Mouse (Mus musculus): ENCODE measurements around the gene Opa3. TPM values are rescaled to one million over a fixed set of nuclear protein-coding genes. Genes with fewer than 3 reads are reported as not detected.

Opa3 gene
- polyA plus RNA-seq, 1 experiment from 2014 or later: 20.7 TPM

DNA sequence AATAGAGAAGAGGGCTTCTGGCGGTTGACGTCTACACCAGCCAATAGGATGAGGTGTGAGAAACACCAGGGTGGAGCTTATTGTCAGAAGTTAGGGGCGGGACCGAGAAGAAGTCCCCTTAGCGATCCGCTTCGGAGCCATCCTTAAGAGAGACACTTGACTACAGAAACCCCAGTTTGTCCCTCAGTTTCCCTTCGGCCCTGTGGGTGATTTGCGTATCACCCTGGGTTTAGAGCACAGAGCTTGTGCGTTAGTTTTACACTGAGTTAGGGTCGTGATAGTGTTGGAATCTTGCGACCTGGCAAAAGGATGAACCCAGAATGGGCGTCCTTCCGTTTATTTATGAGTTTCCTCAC lies 637 bp downstream of the Opa3 start:
- Histone ChIP-seq H3K27me3 (ENCODE audit: control insufficient read depth, insufficient read depth, low read length) (no peaks in the 10 kb centered on the region), H3K9me3 (ENCODE audit: control insufficient read depth, low read length) (no peaks in the 10 kb centered on the region), H3K36me3 (ENCODE audit: control insufficient read depth, insufficient read depth, low read length) (no peaks in the 10 kb centered on the region), H3K4me3 (ENCODE audit: low read depth, low read length) (peak overlapping the region; percentile 65), H3K27ac (replicated peaks) (peak overlapping the region; percentile 99), H3K4me2 (replicated peaks; ENCODE audit: low read depth) (peak overlapping the region; percentile 81), H3K4me1 (replicated peaks; ENCODE audit: control insufficient read depth, insufficient read depth) (peaks cover 6% of the 10 kb centered on the region), H3K9ac (ENCODE audit: low read length) (peak overlapping the region; percentile 68)
- no peak for TF ChIP-seq CTCF (IDR thresholded peaks at IDR 0.05; ENCODE audit: low read depth)
- no peak for TF ChIP-seq EP300 (optimal IDR thresholded peaks at IDR 0.05)
- WGBS: under 1% methylated on average over 14 of the region's 14 CpGs
- no peak for ATAC-seq (ENCODE audit: low FRiP score, low TSS enrichment)
- no peak for DNase-seq (ENCODE audit: low spot score)

DNA sequence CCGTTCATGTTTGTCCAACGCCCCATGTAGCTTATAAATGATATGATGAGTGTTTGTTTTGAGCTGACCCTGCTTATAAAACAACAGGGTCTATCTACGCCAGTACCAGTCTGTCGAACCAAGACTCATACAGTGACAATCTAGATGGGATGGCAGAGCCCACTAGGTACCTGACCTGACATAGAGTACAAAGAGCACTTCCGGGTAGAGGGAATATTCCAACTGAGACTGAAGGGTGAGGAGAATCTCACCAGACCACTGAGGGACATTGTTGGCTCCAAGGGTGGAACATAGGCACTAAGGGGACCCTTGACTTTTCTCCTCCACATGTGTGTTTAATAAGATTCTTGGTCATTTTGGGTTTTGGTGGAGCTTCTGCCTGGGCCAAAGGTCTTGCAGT lies 1.3 kb downstream of the Opa3 start:
- peak overlapping the region; percentile 99; the same call in 1 of the 2 replicates for H3K27ac ChIP-seq (replicated peaks)

GRCm38 (mm10) chr7:19230041-19230580 lies 2.0 kb downstream of the Opa3 start:
- WGBS: 75% methylated on average over 2 of the region's 2 CpGs
- H3K27ac ChIP-seq (replicated peaks): no peak overlapping the region

More for the DNA sequence above, 1.3 kb downstream of the Opa3 start:
- Histone ChIP-seq H3K4me3 (ENCODE audit: low read depth, low read length) (peak overlapping the region; percentile 65), H3K27me3 (ENCODE audit: control insufficient read depth, insufficient read depth, low read length) (no peaks in the 10 kb centered on the region), H3K36me3 (ENCODE audit: control insufficient read depth, insufficient read depth, low read length) (no peaks in the 10 kb centered on the region), H3K4me2 (replicated peaks; ENCODE audit: low read depth) (peak overlapping the region; percentile 81), H3K9ac (ENCODE audit: low read length) (peak overlapping the region; percentile 68), H3K9me3 (ENCODE audit: control insufficient read depth, low read length) (no peaks in the 10 kb centered on the region), H3K4me1 (replicated peaks; ENCODE audit: control insufficient read depth, insufficient read depth) (peaks cover 6% of the 10 kb centered on the region)
- WGBS: 29% methylated on average over 5 of the region's 5 CpGs
- DNase-seq (ENCODE audit: low spot score): no peak
- no peak for ATAC-seq (ENCODE audit: low FRiP score, low TSS enrichment)
- TF ChIP-seq EP300 (optimal IDR thresholded peaks at IDR 0.05): no peak
- no peak for TF ChIP-seq CTCF (IDR thresholded peaks at IDR 0.05; ENCODE audit: low read depth)

DNA sequence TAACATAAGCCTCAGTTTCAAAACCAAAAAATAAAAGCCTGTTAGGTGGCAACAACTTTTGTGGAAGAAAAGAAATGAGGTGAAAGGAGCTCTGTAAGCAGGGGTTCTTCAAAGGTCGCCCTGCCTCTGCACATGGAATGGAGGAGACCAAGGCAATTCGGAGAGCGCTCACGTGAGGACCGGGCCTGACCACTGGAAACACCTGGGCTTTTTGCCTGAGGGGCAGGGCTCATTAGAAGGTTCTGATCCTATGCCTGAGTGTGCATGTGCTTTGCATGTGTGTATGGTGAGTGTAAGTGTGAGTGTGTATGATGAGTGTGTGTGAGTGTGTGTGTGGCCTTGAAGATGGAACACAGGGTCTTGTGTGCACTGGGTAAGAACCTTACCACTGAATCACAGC lies 2.8 kb downstream of the Opa3 start:
- no peak for DNase-seq (ENCODE audit: low spot score)
- Histone ChIP-seq H3K36me3 (ENCODE audit: control insufficient read depth, insufficient read depth, low read length) (peaks cover 4% of the 10 kb centered on the region; the same call in 1 of the 2 replicates), H3K27me3 (ENCODE audit: control insufficient read depth, insufficient read depth, low read length) (no peaks in the 10 kb centered on the region), H3K4me2 (replicated peaks; ENCODE audit: low read depth) (no peak overlapping the region), H3K4me3 (ENCODE audit: low read depth, low read length) (no peak overlapping the region), H3K27ac (replicated peaks) (no peak overlapping the region), H3K9me3 (ENCODE audit: control insufficient read depth, low read length) (no peaks in the 10 kb centered on the region), H3K9ac (ENCODE audit: low read length) (no peak overlapping the region), H3K4me1 (replicated peaks; ENCODE audit: control insufficient read depth, insufficient read depth) (peaks cover 6% of the 10 kb centered on the region)
- TF ChIP-seq CTCF (IDR thresholded peaks at IDR 0.05; ENCODE audit: low read depth) (no peak), EP300 (optimal IDR thresholded peaks at IDR 0.05) (no peak)
- WGBS: 94% methylated on average over 5 of the region's 5 CpGs
- no peak for ATAC-seq (ENCODE audit: low FRiP score, low TSS enrichment)

More at GRCm38 (mm10) chr7:19230041-19230580, 2.0 kb downstream of the Opa3 start:
- Histone ChIP-seq H3K4me1 (replicated peaks; ENCODE audit: control insufficient read depth, insufficient read depth) (peaks cover 6% of the 10 kb centered on the region), H3K9me3 (ENCODE audit: control insufficient read depth, low read length) (no peaks in the 10 kb centered on the region), H3K36me3 (ENCODE audit: control insufficient read depth, insufficient read depth, low read length) (peaks cover under 1% of the 10 kb centered on the region; the same call in 1 of the 2 replicates), H3K4me3 (ENCODE audit: low read depth, low read length) (no peak overlapping the region), H3K9ac (ENCODE audit: low read length) (no peak overlapping the region), H3K27me3 (ENCODE audit: control insufficient read depth, insufficient read depth, low read length) (no peaks in the 10 kb centered on the region), H3K4me2 (replicated peaks; ENCODE audit: low read depth) (no peak overlapping the region; the same call in 1 of the 2 replicates)
- TF ChIP-seq CTCF (IDR thresholded peaks at IDR 0.05; ENCODE audit: low read depth): no peak
- no peak for TF ChIP-seq EP300 (optimal IDR thresholded peaks at IDR 0.05)
- DNase-seq (ENCODE audit: low spot score): no peak
- no peak for ATAC-seq (ENCODE audit: low FRiP score, low TSS enrichment)

- no peak overlapping the region for H3K4me2 ChIP-seq (replicated peaks; ENCODE audit: low read depth)
- H3K9ac ChIP-seq (ENCODE audit: low read length): no peak overlapping the region
- peaks cover 4% of the 10 kb centered on the region; the same call in 1 of the 2 replicates for H3K36me3 ChIP-seq (ENCODE audit: control insufficient read depth, insufficient read depth, low read length)
- H3K4me1 ChIP-seq (replicated peaks; ENCODE audit: control insufficient read depth, insufficient read depth): peaks cover 6% of the 10 kb centered on the region
- no peak for DNase-seq (ENCODE audit: low spot score)
- H3K9me3 ChIP-seq (ENCODE audit: control insufficient read depth, low read length): no peaks in the 10 kb centered on the region
- no peak overlapping the region for H3K27ac ChIP-seq (replicated peaks)
- ATAC-seq (ENCODE audit: low FRiP score, low TSS enrichment): no peak
- WGBS: 77% methylated on average over 3 of the region's 3 CpGs
- no peaks in the 10 kb centered on the region for H3K27me3 ChIP-seq (ENCODE audit: control insufficient read depth, insufficient read depth, low read length)
- TF ChIP-seq CTCF (IDR thresholded peaks at IDR 0.05; ENCODE audit: low read depth): no peak
- H3K4me3 ChIP-seq (ENCODE audit: low read depth, low read length): no peak overlapping the region
These were observed 3.7 kb downstream of the Opa3 start for GRCm38 (mm10) chr7:19231849-19232248.

DNA sequence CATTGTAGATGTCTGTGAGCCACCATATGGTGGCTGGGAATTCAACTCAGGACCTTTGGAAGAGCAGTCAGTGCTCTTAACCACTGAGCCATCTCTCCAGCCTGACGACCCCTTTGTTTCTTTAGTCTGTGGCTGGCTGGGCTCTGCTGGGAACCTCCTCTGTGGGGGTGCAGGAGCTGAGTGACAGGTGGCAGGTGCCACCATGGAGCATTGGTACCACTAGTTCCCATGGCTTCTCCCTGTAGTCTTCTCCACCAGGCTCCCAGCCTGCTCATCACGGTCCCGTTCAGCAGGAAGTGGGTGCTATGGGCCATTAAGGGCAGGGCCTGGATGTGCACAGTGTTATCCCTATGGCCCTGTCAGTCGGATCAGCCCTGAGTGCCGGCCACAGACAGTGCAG lies 6.5 kb downstream of the Opa3 start:
- TF ChIP-seq EP300 (optimal IDR thresholded peaks at IDR 0.05) (no peak), CTCF (IDR thresholded peaks at IDR 0.05; ENCODE audit: low read depth) (no peak)
- no peak overlapping the region for H3K4me3 ChIP-seq (ENCODE audit: low read depth, low read length)
- DNase-seq (ENCODE audit: low spot score) (no peak), ATAC-seq (ENCODE audit: low FRiP score, low TSS enrichment) (no peak)
- peaks cover 2% of the 10 kb centered on the region for H3K4me1 ChIP-seq (replicated peaks; ENCODE audit: control insufficient read depth, insufficient read depth)
- no peaks in the 10 kb centered on the region for H3K9me3 ChIP-seq (ENCODE audit: control insufficient read depth, low read length)
- H3K9ac ChIP-seq (ENCODE audit: low read length): no peak overlapping the region
- H3K27ac ChIP-seq (replicated peaks): no peak overlapping the region
- no peaks in the 10 kb centered on the region for H3K27me3 ChIP-seq (ENCODE audit: control insufficient read depth, insufficient read depth, low read length)
- WGBS: 79% methylated on average over 5 of the region's 5 CpGs
- H3K36me3 ChIP-seq (ENCODE audit: control insufficient read depth, insufficient read depth, low read length): peaks cover 4% of the 10 kb centered on the region; the same call in 1 of the 2 replicates
- no peak overlapping the region for H3K4me2 ChIP-seq (replicated peaks; ENCODE audit: low read depth)
